Mouse (Mus musculus): ENCODE measurements around the gene Phldb3. TPM values are rescaled to one million over a fixed set of nuclear protein-coding genes. Genes with fewer than 3 reads are reported as not detected.

Gene Phldb3
- not detected in 2 replicates for polyA plus RNA-seq (2016; fragmentation: Nextera tagmentation; extraction: Ambion mirVana)

- ATAC-seq (ENCODE audit: low FRiP score, low read depth): peak; percentile 19; the same call in 1 of the 2 replicates
- Histone ChIP-seq H3K9me3 (no peaks in the 10 kb centered on the region), H3K4me1 (peaks cover 21% of the 10 kb centered on the region), H3K4me3 (peak within 1 kb of the TSS; percentile 38), H3K27me3 (peaks cover 55% of the 10 kb centered on the region), H3K27ac (replicated peaks) (no peak within 1 kb of the TSS), H3K9ac (replicated peaks) (0 out of 2 replicates have a peak within 1 kb of the TSS, but pooled peaks have one; percentile 31), H3K36me3 (no peaks in the 10 kb centered on the region), H3K4me2 (replicated peaks) (peak within 1 kb of the TSS; percentile 51)
- 1% methylated on average over 24 of the region's 27 CpGs for WGBS
Measured at GRCm38 (mm10) chr7:24610144-24610878, at the start of gene Phldb3. Phldb3 (plus strand) TSS chr7:24610763.

DNA sequence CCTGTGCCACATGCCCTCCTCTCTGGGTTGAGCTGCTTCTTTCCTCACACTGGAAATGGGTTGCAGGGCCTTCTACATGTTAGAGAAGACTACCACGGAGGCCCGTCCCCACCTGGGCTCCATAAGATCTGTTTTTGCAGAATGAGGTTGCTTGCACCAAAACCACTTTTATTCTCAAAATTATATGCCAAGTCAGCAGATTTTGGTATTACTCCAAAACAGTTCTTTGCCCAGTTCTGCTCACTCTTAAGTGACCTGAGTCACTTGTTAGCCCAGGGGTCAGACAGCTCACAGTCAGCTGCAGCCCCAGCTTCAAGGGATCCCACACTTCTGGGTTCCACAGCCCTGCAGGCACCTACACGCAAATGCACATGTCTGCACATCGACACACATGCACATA is 49.1 kb upstream of the Phldb3 start:
- no peak overlapping the region for H3K9ac ChIP-seq (replicated peaks)
- ATAC-seq (ENCODE audit: low FRiP score, low read depth): no peak
- no peaks in the 10 kb centered on the region for H3K4me1 ChIP-seq
- no peaks in the 10 kb centered on the region for H3K9me3 ChIP-seq
- H3K27ac ChIP-seq (replicated peaks): no peak overlapping the region
- H3K27me3 ChIP-seq: no peaks in the 10 kb centered on the region
- H3K4me2 ChIP-seq (replicated peaks): no peak overlapping the region
- no peak overlapping the region for H3K4me3 ChIP-seq
- H3K36me3 ChIP-seq: peaks cover 54% of the 10 kb centered on the region
- 96% methylated on average over 4 of the region's 4 CpGs for WGBS

DNA sequence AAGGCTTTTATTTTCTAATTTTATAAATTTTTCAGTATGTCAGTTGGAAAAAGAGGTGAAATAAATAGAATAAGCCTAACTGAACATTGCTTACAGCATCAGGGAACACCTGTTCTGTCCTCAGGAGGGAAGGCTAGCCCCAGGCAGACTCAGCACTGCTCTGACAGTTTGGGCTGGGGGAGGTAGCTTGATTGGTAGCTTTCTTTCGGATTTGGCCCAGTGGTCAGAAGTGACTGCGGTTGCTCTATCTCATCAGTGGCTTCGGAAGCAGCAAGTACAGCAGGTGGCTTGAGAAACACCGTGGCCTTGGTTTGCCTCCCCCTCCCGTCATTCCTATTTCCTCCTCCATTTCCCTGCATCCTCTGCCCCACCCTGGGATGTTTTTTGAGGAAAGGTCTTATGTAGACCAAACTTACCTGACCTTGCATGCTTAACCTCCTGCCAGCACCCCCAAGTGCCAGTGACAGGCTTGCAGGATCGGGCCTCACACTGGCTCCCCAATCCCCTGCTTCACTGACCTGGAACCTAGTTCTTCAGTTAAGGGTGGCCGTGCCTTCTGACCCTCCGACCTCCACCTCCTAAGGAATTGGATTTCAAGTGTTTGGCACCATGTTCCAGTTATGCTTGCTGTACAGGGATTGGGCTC is 47.2 kb upstream of the Phldb3 start:
- H3K9ac ChIP-seq (replicated peaks): no peak overlapping the region
- no peak overlapping the region for H3K4me3 ChIP-seq
- WGBS: 87% methylated on average over 8 of the region's 8 CpGs
- H3K36me3 ChIP-seq: peaks cover 66% of the 10 kb centered on the region
- H3K4me1 ChIP-seq: no peaks in the 10 kb centered on the region
- H3K4me2 ChIP-seq (replicated peaks): no peak overlapping the region
- H3K27ac ChIP-seq (replicated peaks): no peak overlapping the region
- no peak for ATAC-seq (ENCODE audit: low FRiP score, low read depth)
- no peaks in the 10 kb centered on the region for H3K27me3 ChIP-seq
- no peaks in the 10 kb centered on the region for H3K9me3 ChIP-seq

GRCm38 (mm10) chr7:24563837-24564206 is 46.7 kb upstream of the Phldb3 start:
- Histone ChIP-seq H3K36me3 (peaks cover 68% of the 10 kb centered on the region), H3K4me3 (no peak overlapping the region), H3K4me2 (replicated peaks) (no peak overlapping the region), H3K9me3 (no peaks in the 10 kb centered on the region), H3K27ac (replicated peaks) (no peak overlapping the region), H3K9ac (replicated peaks) (no peak overlapping the region), H3K27me3 (no peaks in the 10 kb centered on the region), H3K4me1 (no peaks in the 10 kb centered on the region)
- no peak for ATAC-seq (ENCODE audit: low FRiP score, low read depth)
- 89% methylated on average over 4 of the region's 4 CpGs for WGBS

DNA sequence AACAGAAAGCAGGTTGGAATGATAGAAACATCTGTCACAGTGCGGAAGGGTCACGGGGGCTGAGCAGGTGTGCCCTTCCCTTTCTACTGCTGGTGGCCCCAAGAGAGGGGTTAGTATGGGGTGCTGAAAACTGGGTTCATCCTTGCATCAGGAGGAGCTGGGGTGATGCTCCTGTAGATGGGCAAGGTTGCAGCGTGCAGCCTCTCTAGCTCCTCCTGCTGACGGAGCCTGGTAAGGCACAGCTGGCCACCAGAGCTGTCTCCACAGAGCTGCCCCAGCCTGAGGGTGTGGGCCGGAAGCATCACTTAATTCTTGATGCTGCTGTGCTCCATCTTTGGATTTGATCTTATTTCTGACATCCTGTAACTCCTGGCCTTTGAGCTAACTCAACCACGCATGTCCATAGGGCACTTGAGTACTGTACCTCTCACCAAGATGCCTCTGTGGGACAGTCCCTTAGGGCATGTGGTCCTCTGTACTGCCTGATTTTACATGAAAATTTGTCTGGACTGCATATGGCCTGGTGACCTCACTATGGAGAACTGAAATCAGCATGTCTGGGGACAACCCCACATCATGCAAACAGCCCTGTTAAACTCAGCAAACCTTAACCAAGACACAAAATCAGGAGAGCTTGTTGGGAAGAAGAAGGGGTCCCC is 45.8 kb upstream of the Phldb3 start:
- no peak overlapping the region for H3K4me3 ChIP-seq
- H3K36me3 ChIP-seq: peaks cover 75% of the 10 kb centered on the region
- H3K9ac ChIP-seq (replicated peaks): no peak overlapping the region
- no peak overlapping the region for H3K27ac ChIP-seq (replicated peaks)
- no peaks in the 10 kb centered on the region for H3K9me3 ChIP-seq
- H3K4me1 ChIP-seq: no peaks in the 10 kb centered on the region
- H3K27me3 ChIP-seq: no peaks in the 10 kb centered on the region
- 60% methylated on average over 6 of the region's 6 CpGs for WGBS
- no peak overlapping the region for H3K4me2 ChIP-seq (replicated peaks)
- peak; percentile 49; the same call in 1 of the 2 replicates for ATAC-seq (ENCODE audit: low FRiP score, low read depth)

DNA sequence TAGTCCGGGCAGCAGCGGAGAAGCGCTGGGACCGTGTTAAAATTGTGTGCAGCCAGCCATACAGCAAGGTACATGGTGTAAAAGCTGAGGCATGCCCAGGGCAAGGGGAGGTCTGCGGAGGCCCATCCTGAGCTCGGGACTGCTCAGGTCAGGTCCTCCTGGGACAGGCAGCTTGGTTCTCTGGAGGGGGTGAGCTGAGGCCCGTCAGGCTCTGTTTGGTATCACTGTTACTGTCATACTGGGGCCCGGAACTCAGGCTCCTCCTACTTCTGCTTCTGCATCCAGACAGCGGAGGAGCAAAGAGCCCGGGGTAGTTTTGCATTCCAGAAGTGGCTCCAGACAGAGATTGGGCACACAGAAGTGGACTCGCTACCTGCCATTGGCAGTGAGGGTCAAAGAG is 44.9 kb upstream of the Phldb3 start:
- no peak overlapping the region for H3K27ac ChIP-seq (replicated peaks)
- H3K9me3 ChIP-seq: no peaks in the 10 kb centered on the region
- peaks cover 78% of the 10 kb centered on the region for H3K36me3 ChIP-seq
- H3K4me3 ChIP-seq: no peak overlapping the region
- ATAC-seq (ENCODE audit: low FRiP score, low read depth): no peak
- no peak overlapping the region for H3K9ac ChIP-seq (replicated peaks)
- H3K27me3 ChIP-seq: no peaks in the 10 kb centered on the region
- H3K4me2 ChIP-seq (replicated peaks): no peak overlapping the region
- H3K4me1 ChIP-seq: no peaks in the 10 kb centered on the region
- WGBS: 96% methylated on average over 11 of the region's 11 CpGs

- Histone ChIP-seq H3K27ac (replicated peaks) (no peak overlapping the region), H3K9ac (replicated peaks) (no peak overlapping the region), H3K4me1 (no peaks in the 10 kb centered on the region), H3K4me2 (replicated peaks) (no peak overlapping the region), H3K36me3 (peaks cover 78% of the 10 kb centered on the region), H3K9me3 (no peaks in the 10 kb centered on the region), H3K27me3 (no peaks in the 10 kb centered on the region), H3K4me3 (no peak overlapping the region)
- WGBS: 92% methylated on average over 9 of the region's 9 CpGs
- no peak for ATAC-seq (ENCODE audit: low FRiP score, low read depth)
Measured at GRCm38 (mm10) chr7:24566206-24566605, 44.4 kb upstream of the Phldb3 start.

- no peak overlapping the region for H3K4me2 ChIP-seq (replicated peaks)
- no peaks in the 10 kb centered on the region for H3K9me3 ChIP-seq
- no peak overlapping the region for H3K9ac ChIP-seq (replicated peaks)
- no peak for ATAC-seq (ENCODE audit: low FRiP score, low read depth)
- no peaks in the 10 kb centered on the region for H3K27me3 ChIP-seq
- H3K4me1 ChIP-seq: no peaks in the 10 kb centered on the region
- peaks cover 67% of the 10 kb centered on the region for H3K36me3 ChIP-seq
- 79% methylated on average over 4 of the region's 4 CpGs for WGBS
- no peak overlapping the region for H3K27ac ChIP-seq (replicated peaks)
- no peak overlapping the region for H3K4me3 ChIP-seq
Measured at GRCm38 (mm10) chr7:24568512-24568911, 42.1 kb upstream of the Phldb3 start.

GRCm38 (mm10) chr7:24571071-24571470 is 39.5 kb upstream of the Phldb3 start:
- WGBS: 80% methylated on average over 4 of the region's 4 CpGs
- no peak overlapping the region for H3K4me2 ChIP-seq (replicated peaks)
- H3K4me1 ChIP-seq: no peaks in the 10 kb centered on the region
- H3K36me3 ChIP-seq: peaks cover 60% of the 10 kb centered on the region
- no peak overlapping the region; the same call in 1 of the 2 replicates for H3K9ac ChIP-seq (replicated peaks)
- no peaks in the 10 kb centered on the region for H3K9me3 ChIP-seq
- H3K27ac ChIP-seq (replicated peaks): no peak overlapping the region
- no peak overlapping the region for H3K4me3 ChIP-seq
- ATAC-seq (ENCODE audit: low FRiP score, low read depth): no peak
- no peaks in the 10 kb centered on the region for H3K27me3 ChIP-seq

GRCm38 (mm10) chr7:24572455-24572854 is 38.1 kb upstream of the Phldb3 start:
- H3K4me3 ChIP-seq: no peak overlapping the region
- H3K27me3 ChIP-seq: no peaks in the 10 kb centered on the region
- no peak overlapping the region for H3K9ac ChIP-seq (replicated peaks)
- no peak for ATAC-seq (ENCODE audit: low FRiP score, low read depth)
- no peak overlapping the region for H3K27ac ChIP-seq (replicated peaks)
- H3K4me1 ChIP-seq: no peaks in the 10 kb centered on the region
- H3K36me3 ChIP-seq: peaks cover 46% of the 10 kb centered on the region
- 59% methylated on average over 5 of the region's 5 CpGs for WGBS
- H3K9me3 ChIP-seq: no peaks in the 10 kb centered on the region
- H3K4me2 ChIP-seq (replicated peaks): no peak overlapping the region

GRCm38 (mm10) chr7:24574224-24574796 is 36.3 kb upstream of the Phldb3 start:
- H3K4me1 ChIP-seq: no peaks in the 10 kb centered on the region
- WGBS: 67% methylated on average over 12 of the region's 12 CpGs
- no peak overlapping the region; the same call in 1 of the 2 replicates for H3K9ac ChIP-seq (replicated peaks)
- no peaks in the 10 kb centered on the region for H3K9me3 ChIP-seq
- ATAC-seq (ENCODE audit: low FRiP score, low read depth): no peak
- no peak overlapping the region for H3K27ac ChIP-seq (replicated peaks)
- no peaks in the 10 kb centered on the region for H3K27me3 ChIP-seq
- H3K4me3 ChIP-seq: no peak overlapping the region
- H3K36me3 ChIP-seq: peaks cover 28% of the 10 kb centered on the region
- H3K4me2 ChIP-seq (replicated peaks): no peak overlapping the region

DNA sequence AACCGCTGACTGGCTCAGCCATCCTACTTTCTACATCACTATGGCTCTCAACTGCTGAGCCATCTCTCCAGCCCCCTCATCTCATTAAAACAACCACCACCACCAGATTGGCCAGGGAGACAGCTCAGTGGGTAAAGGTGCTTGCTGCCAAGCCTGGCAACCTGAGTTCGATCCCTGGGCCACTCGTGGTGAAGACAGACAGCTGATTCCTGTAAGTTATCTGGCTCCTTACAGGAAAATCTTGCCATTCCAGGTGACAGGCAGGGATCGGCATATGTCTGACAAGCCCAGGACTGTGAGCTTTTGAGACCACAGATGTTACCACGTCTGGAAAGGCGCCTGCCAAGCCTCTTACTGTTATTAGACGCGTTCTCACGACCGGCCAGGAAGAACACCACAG is 32.8 kb upstream of the Phldb3 start:
- peaks cover 9% of the 10 kb centered on the region; the same call in 1 of the 2 replicates for H3K36me3 ChIP-seq
- 90% methylated on average over 10 of the region's 10 CpGs for WGBS

More for the DNA sequence above, 32.8 kb upstream of the Phldb3 start:
- Histone ChIP-seq H3K9me3 (no peaks in the 10 kb centered on the region), H3K4me1 (no peaks in the 10 kb centered on the region), H3K27me3 (no peaks in the 10 kb centered on the region), H3K4me2 (replicated peaks) (no peak overlapping the region), H3K27ac (replicated peaks) (no peak overlapping the region), H3K9ac (replicated peaks) (no peak overlapping the region), H3K4me3 (no peak overlapping the region)
- ATAC-seq (ENCODE audit: low FRiP score, low read depth): no peak
